Mouse (Mus musculus) hindbrain, embryonic 12.5 days (tissue): ENCODE measurements at regions not wholly inside any gene's neighbourhood (a gene's known extent, or its start where the extent isn't known, plus 50 kb on each side); places are given as distances from the start of the nearest gene placed in this dataset. TPM values are rescaled to one million over a fixed set of nuclear protein-coding genes. Genes with fewer than 3 reads are reported as not detected.
"Not testable (repeated sequence)": the region's sequence is repeated elsewhere in the genome, so short reads cannot be mapped to it uniquely, and the experiment has no call there.

Experiments
- ATAC-seq: fragments of 200-750 bp; cut with Nextera tagmentation; 2 replicates; pipeline ENCODE4 v1.8.0; 2017; ENCODE audit warnings: moderate TSS enrichment; ENCODE audit not compliant: low FRiP score
- H3K27ac ChIP-seq: fragments of 300-500 bp; sonication (generic); 2 replicates; pipeline ENCODE4 v1.5.1; 2016; ENCODE audit warnings: mild to moderate bottlenecking
- H3K27me3 ChIP-seq: fragments of 300-500 bp; sonication (generic); 2 replicates; pipeline ENCODE4 v1.6.1; 2016; ENCODE audit warnings: mild to moderate bottlenecking
- H3K36me3 ChIP-seq: fragments of 300-500 bp; sonication (generic); 2 replicates; pipeline ENCODE4 v1.6.1; 2016; ENCODE audit warnings: mild to moderate bottlenecking
- H3K4me1 ChIP-seq: fragments of 300-500 bp; sonication (generic); 2 replicates; pipeline ENCODE4 v1.6.1; 2016
- H3K4me2 ChIP-seq: fragments of 300-500 bp; sonication (generic); replicated peaks from 2 replicates; pipeline ENCODE4 v1.6.1; 2016; ENCODE audit warnings: mild to moderate bottlenecking
- H3K4me3 ChIP-seq: fragments of 300-500 bp; sonication (generic); 2 replicates; pipeline ENCODE4 v1.5.1; 2016; ENCODE audit warnings: mild to moderate bottlenecking
- H3K9ac ChIP-seq: fragments of 300-500 bp; sonication (generic); 2 replicates; pipeline ENCODE4 v1.6.1; 2016; ENCODE audit warnings: mild to moderate bottlenecking, moderate library complexity
- H3K9me3 ChIP-seq: fragments of 300-500 bp; sonication (generic); replicated peaks from 2 replicates; pipeline ENCODE4 v1.6.1; 2016; ENCODE audit warnings: mild to moderate bottlenecking
- WGBS: fragments of 180-500 bp; shearing (Covaris S2); methylation state at CpG from one replicate; pipeline ENCODE4 v1.1.7; 2016; 5-methylcytosine and 5-hydroxymethylcytosine counted together
- microRNA-seq: library from miRNA; unstranded; fragments of <30 nt; microRNA quantifications from one replicate; pipeline ENCODE4, GENCODE M21; 2017

- not testable (repeated sequence) for H3K9ac ChIP-seq, H3K27ac ChIP-seq, H3K36me3 ChIP-seq, H3K4me2 ChIP-seq, H3K9me3 ChIP-seq, H3K4me3 ChIP-seq, ATAC-seq, H3K4me1 ChIP-seq, H3K27me3 ChIP-seq
- WGBS, result 94% methylated on average over 10 of the region's 10 CpGs
These were observed 73.3 kb upstream of the Btbd11 start for GRCm38 (mm10) chr10:85313331-85313730.

- Histone ChIP-seq H3K4me2 (no peak overlapping the region), H3K27me3 (no peaks in the 10 kb centered on the region), H3K9ac (no peak overlapping the region), H3K4me1 (no peaks in the 10 kb centered on the region), H3K9me3 (no peaks in the 10 kb centered on the region), H3K4me3 (no peak overlapping the region), H3K36me3 (no peaks in the 10 kb centered on the region), H3K27ac (no peak overlapping the region)
- ATAC-seq, result no peak
- WGBS, result 71% methylated on average over 1 of the region's 1 CpGs
These were observed 65.6 kb upstream of the Btbd11 start for GRCm38 (mm10) chr10:85320971-85321370.

- H3K36me3 ChIP-seq, result no peaks in the 10 kb centered on the region
- no peak overlapping the region for H3K4me3 ChIP-seq
- no peak for ATAC-seq
- no peak overlapping the region for H3K27ac ChIP-seq
- H3K4me1 ChIP-seq, result no peaks in the 10 kb centered on the region
- no peaks in the 10 kb centered on the region; the same call in 1 of the 2 replicates for H3K9me3 ChIP-seq
- H3K27me3 ChIP-seq, result no peaks in the 10 kb centered on the region
- 81% methylated on average over 3 of the region's 3 CpGs for WGBS
- H3K4me2 ChIP-seq, result no peak overlapping the region
- no peak overlapping the region for H3K9ac ChIP-seq
These were observed 64.3 kb upstream of the Btbd11 start for GRCm38 (mm10) chr10:85322280-85322679.

- Histone ChIP-seq H3K36me3 (no peaks in the 10 kb centered on the region), H3K4me2 (no peak overlapping the region), H3K4me3 (no peak overlapping the region), H3K27ac (no peak overlapping the region), H3K27me3 (no peaks in the 10 kb centered on the region), H3K9ac (no peak overlapping the region), H3K4me1 (peaks cover 6% of the 10 kb centered on the region; the same call in 1 of the 2 replicates), H3K9me3 (no peaks in the 10 kb centered on the region; the same call in 1 of the 2 replicates)
- no peak for ATAC-seq
- 94% methylated on average over 3 of the region's 3 CpGs for WGBS
These were observed 57.2 kb upstream of the Btbd11 start for GRCm38 (mm10) chr10:85329382-85329781.

GRCm38 (mm10) chr10:85330938-85331691 is 55.5 kb upstream of the Btbd11 start:
- 9% methylated on average over 13 of the region's 13 CpGs for WGBS
- peak; percentile 52; the same call in 1 of the 2 replicates for ATAC-seq
- H3K9me3 ChIP-seq, result no peaks in the 10 kb centered on the region; the same call in 1 of the 2 replicates

More at GRCm38 (mm10) chr10:85330938-85331691, 55.5 kb upstream of the Btbd11 start:
- no peak overlapping the region for H3K4me3 ChIP-seq
- peak overlapping the region; percentile 30 for H3K4me2 ChIP-seq
- peaks cover 6% of the 10 kb centered on the region; the same call in 1 of the 2 replicates for H3K4me1 ChIP-seq
- H3K36me3 ChIP-seq, result no peaks in the 10 kb centered on the region
- H3K9ac ChIP-seq, result no peak overlapping the region
- no peak overlapping the region for H3K27ac ChIP-seq
- no peaks in the 10 kb centered on the region for H3K27me3 ChIP-seq

Small RNA genes in the stretch of these regions (microRNA-seq; reads per million reads assigned to microRNA genes)
- not detected for gene Gm27392
